Mouse (Mus musculus) adrenal gland, postnatal 14 days (tissue): ENCODE measurements around the gene Tmc7. TPM values are rescaled to one million over a fixed set of nuclear protein-coding genes. Genes with fewer than 3 reads are reported as not detected.

Experiments
- DNase-seq: peaks from one replicate; pipeline ENCODE4 v3.0.0; 2021; ENCODE audit warnings: mixed read lengths
- total RNA-seq: library from RNA; stranded (reverse); gene quantifications from 2 replicates; pipeline ENCODE4 v1.2.3, GENCODE M21; 2021

Gene Tmc7
- total RNA-seq, 1 experiment from 2014 or later, result 1.3 TPM

- no peak for DNase-seq
Observed at GRCm38 (mm10) chr7:118498984-118499783, 85.4 kb downstream of the Tmc7 start.

DNA sequence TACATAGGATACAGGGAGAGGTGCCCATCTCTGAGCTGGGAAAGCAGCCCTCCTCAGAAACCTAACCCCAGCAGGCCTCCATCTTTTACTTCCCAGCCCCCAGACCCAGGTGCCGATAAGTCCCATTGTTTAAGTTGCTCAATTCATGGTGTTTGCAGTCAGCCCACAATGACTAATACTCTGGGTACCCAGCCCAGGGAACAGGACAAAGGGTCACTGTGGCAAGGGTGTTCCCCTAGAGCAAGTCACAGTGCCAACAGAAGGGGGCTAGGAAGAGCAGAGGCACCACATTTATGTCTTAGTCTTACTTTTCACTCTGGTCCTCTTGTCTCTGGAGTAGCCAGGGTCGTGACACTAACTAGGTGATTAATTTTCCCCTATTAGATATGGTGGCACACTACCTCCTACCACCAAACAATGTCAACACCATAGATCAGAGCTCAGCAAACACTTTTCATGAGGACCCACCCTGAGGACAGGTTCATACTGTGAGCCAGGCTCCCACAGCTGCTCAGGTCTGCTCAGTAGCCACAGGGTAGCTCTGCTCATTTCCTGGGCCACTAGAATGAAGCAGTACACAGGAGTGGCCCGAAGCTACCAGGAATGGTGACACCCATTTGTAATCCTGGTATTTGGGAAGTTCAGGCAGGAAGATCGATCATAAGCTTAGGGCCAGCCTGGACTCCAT is 89.5 kb downstream of the Tmc7 start:
- DNase-seq, result no peak

GRCm38 (mm10) chr7:118493892-118494291 is 90.6 kb downstream of the Tmc7 start:
- DNase-seq, result no peak

DNA sequence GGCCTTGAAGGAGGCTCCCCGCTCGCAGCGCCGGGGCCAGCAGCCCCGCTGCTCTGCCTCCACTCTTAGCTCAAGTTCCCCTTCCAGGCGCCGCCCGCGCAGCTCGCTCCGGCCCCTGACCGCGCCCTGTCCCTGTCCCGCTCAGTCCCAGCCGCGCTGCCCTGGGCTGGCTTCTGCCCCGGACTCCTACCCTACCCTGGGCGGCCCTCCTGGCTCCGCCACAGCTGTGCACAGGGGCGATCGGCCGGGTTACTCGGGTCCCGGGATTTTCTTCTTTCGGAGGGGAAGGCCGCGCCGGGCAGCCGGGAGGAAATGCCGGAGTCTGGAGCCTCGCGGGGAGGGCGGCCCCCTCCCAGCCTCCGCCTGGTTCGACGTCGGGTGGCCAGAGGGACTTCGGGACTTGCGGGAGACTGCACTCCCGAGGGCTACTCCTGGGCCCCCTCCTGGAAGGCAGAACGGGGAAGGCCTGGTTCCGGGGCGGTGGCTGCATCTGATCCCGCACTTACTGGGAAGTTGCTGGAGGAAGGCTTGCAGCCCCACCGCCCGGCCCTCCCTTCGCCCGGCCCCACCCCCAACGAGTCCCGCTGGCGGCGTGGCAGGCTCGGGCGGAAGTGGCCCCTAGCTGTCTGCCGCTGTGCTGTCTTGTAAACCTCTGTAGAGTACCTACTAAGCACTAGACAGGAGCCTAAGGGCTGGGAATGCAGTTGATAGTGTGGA is 92.9 kb downstream of the Tmc7 start, which contains the start of gene Itpripl2:
Gene Itpripl2 (minus strand): TSS at position 545 of the 717 bp plus-strand sequence.
- peak; percentile 86 for DNase-seq

DNA sequence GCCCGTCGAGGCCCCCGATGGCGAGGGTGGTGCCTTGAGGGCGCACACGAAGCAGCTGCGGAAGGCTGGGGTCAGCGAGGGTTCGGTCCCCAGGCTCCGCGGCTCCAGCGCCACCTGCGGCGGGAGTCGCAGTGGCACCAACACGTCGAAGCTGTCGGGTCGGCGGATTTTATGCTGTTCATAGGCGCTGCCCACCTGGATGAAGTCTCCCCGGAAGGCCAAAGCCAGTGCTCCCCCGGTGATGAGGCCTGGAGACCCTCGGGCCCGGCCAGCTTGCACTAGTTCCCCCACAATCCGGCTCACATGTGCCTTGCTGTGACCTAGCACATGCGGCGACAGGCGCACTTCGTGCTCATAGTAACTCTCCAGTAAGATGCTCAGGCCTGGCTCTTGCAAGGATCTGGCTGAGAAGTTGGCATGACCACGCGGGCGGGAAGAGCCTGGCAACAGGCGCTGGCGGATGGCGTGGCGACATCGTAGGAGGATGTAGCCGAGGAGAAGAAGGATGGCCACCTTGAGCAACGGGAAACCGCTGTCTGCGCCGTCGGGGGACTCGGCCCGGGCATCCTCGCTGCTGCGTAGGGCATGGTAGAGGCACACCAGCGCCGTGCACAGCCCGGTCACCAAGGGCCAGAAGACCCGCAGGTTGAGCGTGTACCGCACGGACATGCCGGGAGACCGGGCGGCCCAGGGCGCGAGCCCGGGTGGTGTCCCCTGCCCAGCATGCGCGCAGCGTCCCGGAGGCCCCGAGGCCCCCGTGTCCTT is 93.7 kb downstream of the Tmc7 start:
- DNase-seq, result peak; percentile 65

DNA sequence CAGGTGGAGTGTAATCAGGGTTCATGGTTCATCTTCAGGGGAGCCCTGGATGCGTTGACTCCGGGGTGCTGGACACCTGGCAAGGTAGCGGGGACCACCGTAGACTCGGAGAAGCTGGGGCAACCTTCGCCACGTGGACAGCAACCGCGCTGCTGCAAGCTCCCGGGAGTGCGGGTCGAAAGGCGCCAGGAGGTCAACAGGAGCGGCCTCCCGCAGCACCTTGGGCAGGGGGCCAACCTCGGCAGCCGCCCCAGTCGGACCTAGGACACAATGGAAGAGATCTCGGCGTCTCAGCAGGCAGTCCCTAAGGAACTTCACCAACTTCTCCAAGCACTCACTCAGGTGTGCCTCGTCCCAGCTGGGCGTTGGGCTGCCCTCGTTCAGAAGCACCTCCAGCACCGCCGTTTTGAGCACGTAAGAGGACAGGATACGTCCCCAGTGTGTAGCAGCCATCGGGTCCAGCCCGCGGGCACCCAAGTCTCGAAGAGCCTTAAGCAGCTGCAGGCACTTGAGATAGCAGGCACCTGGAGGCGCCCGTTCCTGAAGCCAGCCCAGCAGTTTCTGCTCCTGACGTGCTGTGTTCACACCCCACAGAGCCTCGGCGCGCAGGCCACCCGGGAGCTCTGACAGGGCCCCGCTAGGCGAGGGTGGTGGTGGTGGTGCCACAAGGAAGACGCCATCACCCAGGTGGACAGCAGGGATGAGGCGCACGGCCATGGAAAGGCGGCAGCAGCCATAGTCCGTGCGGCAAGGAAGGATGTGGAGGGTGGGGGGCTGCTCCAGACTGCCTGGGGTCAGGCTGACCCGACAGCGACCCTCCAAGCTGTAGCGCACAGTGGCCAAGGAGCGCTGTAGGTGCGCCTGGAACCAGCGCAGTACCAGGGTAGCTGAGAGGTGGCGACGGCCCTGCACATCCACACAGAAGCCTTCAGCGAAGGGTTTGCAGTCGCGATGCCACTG is 94.5 kb downstream of the Tmc7 start:
- peak; percentile 7 for DNase-seq

DNA sequence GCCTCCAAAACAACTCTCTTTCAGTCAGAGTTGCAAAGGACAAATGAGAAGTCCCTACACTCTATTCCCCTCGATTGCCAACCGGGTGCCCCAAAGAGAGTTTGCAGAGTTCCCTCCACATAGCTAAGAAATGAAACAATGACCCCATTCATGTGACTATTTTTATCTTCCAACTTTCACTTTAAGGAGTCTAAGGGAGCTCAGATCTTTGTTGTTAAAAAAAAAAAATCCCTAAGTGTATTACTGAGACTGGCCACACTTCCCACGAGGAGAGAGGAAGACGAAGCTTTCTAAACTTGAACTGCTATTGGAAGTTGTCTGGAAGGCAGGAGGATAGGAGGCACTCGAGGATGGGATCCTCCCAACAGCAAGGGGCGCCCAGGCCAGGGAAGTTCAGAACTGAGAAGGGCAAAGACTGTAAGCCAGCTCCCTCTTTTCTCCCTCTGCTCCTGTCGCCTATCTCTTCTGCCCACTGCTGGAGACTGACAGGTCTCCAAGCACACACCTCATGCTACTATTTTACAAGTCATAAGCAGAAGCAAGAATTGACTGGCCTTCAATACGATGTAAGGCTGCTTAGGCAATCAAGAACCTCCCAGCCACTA is 96.4 kb downstream of the Tmc7 start:
- no peak for DNase-seq

GRCm38 (mm10) chr7:118486917-118487316 is 97.6 kb downstream of the Tmc7 start:
- no peak for DNase-seq

Other genes with a start within 250 kb of the Tmc7 start
- gene Syt17, start 136.5 kb downstream of the Tmc7 start, total RNA-seq, result 7.2 and 9.4 TPM in 2 replicates
- 16.6 and 18.3 TPM in 2 replicates for gene Itpripl2, start 92.8 kb downstream of the Tmc7 start, total RNA-seq
- gene Coq7, start 51.4 kb downstream of the Tmc7 start, total RNA-seq, result 65.8 and 74.6 TPM in 2 replicates
- gene Tmc5, start 12.6 kb upstream of the Tmc7 start, total RNA-seq, result 0.41 and 0.56 TPM in 2 replicates
- gene Gde1, start 121.0 kb upstream of the Tmc7 start, total RNA-seq, result 97.6 and 107 TPM in 2 replicates
- gene Ccp110, start 127.8 kb upstream of the Tmc7 start, total RNA-seq, result 8.2 and 9.5 TPM in 2 replicates
- 52.4 and 62.7 TPM in 2 replicates for gene Vps35l, start 155.5 kb upstream of the Tmc7 start, total RNA-seq